Mouse (Mus musculus) lung, adult 2 months (tissue): ENCODE measurements at regions not wholly inside any gene's neighbourhood (a gene's known extent, or its start where the extent isn't known, plus 50 kb on each side); places are given as distances from the start of the nearest gene placed in this dataset.

Source experiments
- CTCF ChIP-seq: fragments of 200-500 bp; IDR thresholded peaks from 2 replicates; pipeline ENCODE4 v1.5.1; 2011; ENCODE audit warnings: mild to moderate bottlenecking, low read length, control low read depth; ENCODE audit not compliant: insufficient read depth
- POLR2A ChIP-seq: fragments of 200-500 bp; IDR thresholded peaks from 2 replicates; pipeline ENCODE4 v1.6.1; 2011; ENCODE audit warnings: low read depth, mild to moderate bottlenecking, control low read depth, low read length, borderline replicate concordance; ENCODE audit errors: extremely low read depth

DNA sequence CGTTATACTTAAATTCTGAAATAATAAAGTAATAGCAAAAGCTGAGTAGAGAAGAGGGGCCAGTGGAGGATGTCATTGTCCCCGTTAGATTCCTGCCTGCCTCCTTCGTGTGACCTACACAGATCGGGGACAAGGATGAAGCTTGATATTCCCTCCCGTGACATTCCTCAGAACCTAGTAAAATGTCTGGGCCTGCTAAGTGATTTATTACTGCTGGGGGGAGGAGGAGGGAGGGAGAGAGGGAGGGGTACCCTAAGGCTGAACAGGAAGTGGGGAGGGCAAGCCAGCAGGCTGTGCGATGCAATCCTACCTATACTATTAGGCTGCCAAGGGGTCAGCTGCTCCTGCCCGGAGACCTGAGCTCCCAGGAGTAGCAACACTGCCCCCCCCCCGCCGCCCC lies 64.9 kb upstream of the Csf3r start:
- no peak for TF ChIP-seq CTCF
- no peak for TF ChIP-seq POLR2A
